Mouse (Mus musculus) midbrain, embryonic 14.5 days (tissue): Measurements from ENCODE around the gene E130308A19Rik. TPM values are rescaled to one million over a fixed set of nuclear protein-coding genes. Genes with fewer than 3 reads are reported as not detected.

Source experiments
- ATAC-seq: fragments of 200-750 bp; cut with Nextera tagmentation; 2 replicates; pipeline ENCODE4 v1.8.0; 2017; ENCODE audit warnings: moderate number of reproducible peaks, moderate library complexity; ENCODE audit not compliant: low FRiP score, low TSS enrichment
- DNase-seq: peaks from one replicate; pipeline ENCODE4 v3.0.0-alpha.2; 2015
- H3K27ac ChIP-seq: fragments of 300-500 bp; sonication (generic); replicated peaks from 2 replicates; pipeline ENCODE4 v1.5.1; 2014; ENCODE audit warnings: mild to moderate bottlenecking, low read depth, low read length, moderate library complexity
- H3K27me3 ChIP-seq: fragments of 300-500 bp; sonication (generic); 2 replicates; pipeline ENCODE4 v1.6.1; 2014; ENCODE audit warnings: low read length, control low read depth, mixed read lengths; ENCODE audit not compliant: control insufficient read depth, insufficient read depth
- H3K36me3 ChIP-seq: fragments of 300-500 bp; sonication (generic); 2 replicates; pipeline ENCODE4 v1.6.1; 2014; ENCODE audit warnings: low read length, control low read depth; ENCODE audit not compliant: control insufficient read depth, insufficient read depth
- H3K4me1 ChIP-seq: fragments of 300-500 bp; sonication (generic); 2 replicates; pipeline ENCODE4 v1.6.1; 2014; ENCODE audit warnings: mild to moderate bottlenecking, antibody characterized with exemption, low read length, control low read depth; ENCODE audit not compliant: control insufficient read depth, insufficient read depth
- H3K4me2 ChIP-seq: fragments of 300-500 bp; sonication (generic); 2 replicates; pipeline ENCODE4 v1.6.1; 2014; ENCODE audit warnings: mild to moderate bottlenecking, low read length, moderate library complexity
- H3K4me3 ChIP-seq: fragments of 300-500 bp; sonication (generic); replicated peaks from 2 replicates; pipeline ENCODE4 v1.5.1; 2014; ENCODE audit warnings: low read depth, low read length
- H3K9ac ChIP-seq: fragments of 300-500 bp; sonication (generic); replicated peaks from 2 replicates; pipeline ENCODE4 v1.6.1; 2014; ENCODE audit warnings: mild to moderate bottlenecking, low read length, moderate library complexity
- H3K9me3 ChIP-seq: fragments of 300-500 bp; sonication (generic); 2 replicates; pipeline ENCODE4 v1.6.1; 2016; ENCODE audit warnings: low read length, control low read depth, mixed read lengths; ENCODE audit not compliant: control insufficient read depth
- WGBS: fragments of 180-500 bp; shearing (Covaris S2); extraction: QIAGEN DNeasy Blood & Tissue Kit; methylation state at CpG from one replicate; pipeline ENCODE4 v1.1.7; 2014; 5-methylcytosine and 5-hydroxymethylcytosine counted together
- polyA plus RNA-seq: library from polyadenylated mRNA; unstranded; fragments of >200 nt; fragmentation: Nextera tagmentation; extraction: Ambion mirVana; gene quantifications from 2 replicates; pipeline ENCODE4 v1.2.1, GENCODE M21; 2014

E130308A19Rik gene
- polyA plus RNA-seq, 1 experiment from 2014 or later, result 62.2 TPM

GRCm38 (mm10) chr4:59709321-59709720, 83.3 kb downstream of the E130308A19Rik start:
- 80% methylated on average over 5 of the region's 5 CpGs for WGBS
- H3K4me3 ChIP-seq, result no peak overlapping the region
- ATAC-seq (no peak), DNase-seq (no peak)
- no peaks in the 10 kb centered on the region for H3K27me3 ChIP-seq
- no peak overlapping the region for H3K27ac ChIP-seq
- H3K9ac ChIP-seq, result no peak overlapping the region
- H3K9me3 ChIP-seq, result no peaks in the 10 kb centered on the region
- H3K4me1 ChIP-seq, result peaks cover 7% of the 10 kb centered on the region; the same call in 1 of the 2 replicates
- H3K4me2 ChIP-seq, result no peak overlapping the region
- H3K36me3 ChIP-seq, result no peaks in the 10 kb centered on the region

- ATAC-seq, result peak; percentile 37; the same call in 1 of the 2 replicates
- no peak overlapping the region for H3K27ac ChIP-seq
- H3K4me2 ChIP-seq, result no peak overlapping the region
- H3K4me3 ChIP-seq, result no peak overlapping the region
- DNase-seq, result peak; percentile 42
- H3K9ac ChIP-seq, result no peak overlapping the region
- H3K36me3 ChIP-seq, result no peaks in the 10 kb centered on the region
- 43% methylated on average over 8 of the region's 8 CpGs for WGBS
- H3K4me1 ChIP-seq, result peaks cover 16% of the 10 kb centered on the region; the same call in 1 of the 2 replicates
- no peaks in the 10 kb centered on the region for H3K9me3 ChIP-seq
- no peaks in the 10 kb centered on the region for H3K27me3 ChIP-seq
Measured at GRCm38 (mm10) chr4:59710736-59711389, 84.9 kb downstream of the E130308A19Rik start.

DNA sequence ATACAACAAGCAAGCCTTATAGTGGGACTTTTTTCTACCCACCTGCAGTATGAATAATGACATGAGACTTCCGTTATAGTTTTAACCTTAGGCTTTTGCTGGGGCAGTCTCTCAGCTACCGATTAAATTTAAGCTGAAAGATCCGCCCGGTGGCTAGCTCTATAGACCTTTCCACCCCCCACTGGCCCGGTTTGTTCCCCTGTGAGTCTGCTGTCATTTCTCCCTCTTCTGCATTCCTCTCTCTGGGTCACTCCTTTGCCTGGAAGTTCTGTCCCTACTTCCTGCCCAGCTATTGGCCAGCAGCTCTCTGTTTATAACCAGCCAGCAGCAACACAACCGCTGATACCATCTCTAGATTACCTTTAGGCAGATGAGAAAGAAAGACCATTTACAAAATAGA, 86.4 kb downstream of the E130308A19Rik start:
- Histone ChIP-seq H3K27me3 (no peaks in the 10 kb centered on the region), H3K9me3 (no peaks in the 10 kb centered on the region), H3K4me2 (no peak overlapping the region), H3K36me3 (no peaks in the 10 kb centered on the region), H3K4me3 (no peak overlapping the region), H3K27ac (no peak overlapping the region), H3K9ac (no peak overlapping the region), H3K4me1 (peaks cover 22% of the 10 kb centered on the region; the same call in 1 of the 2 replicates)
- DNase-seq, result no peak
- WGBS, result 36% methylated on average over 6 of the region's 6 CpGs
- no peak for ATAC-seq

GRCm38 (mm10) chr4:59712955-59713354, 86.9 kb downstream of the E130308A19Rik start:
- Histone ChIP-seq H3K36me3 (no peaks in the 10 kb centered on the region), H3K4me3 (no peak overlapping the region), H3K9me3 (no peaks in the 10 kb centered on the region), H3K4me2 (no peak overlapping the region), H3K27me3 (no peaks in the 10 kb centered on the region), H3K4me1 (peaks cover 22% of the 10 kb centered on the region; the same call in 1 of the 2 replicates), H3K27ac (no peak overlapping the region), H3K9ac (no peak overlapping the region)
- 79% methylated on average over 2 of the region's 2 CpGs for WGBS
- DNase-seq, result no peak
- ATAC-seq, result no peak

DNA sequence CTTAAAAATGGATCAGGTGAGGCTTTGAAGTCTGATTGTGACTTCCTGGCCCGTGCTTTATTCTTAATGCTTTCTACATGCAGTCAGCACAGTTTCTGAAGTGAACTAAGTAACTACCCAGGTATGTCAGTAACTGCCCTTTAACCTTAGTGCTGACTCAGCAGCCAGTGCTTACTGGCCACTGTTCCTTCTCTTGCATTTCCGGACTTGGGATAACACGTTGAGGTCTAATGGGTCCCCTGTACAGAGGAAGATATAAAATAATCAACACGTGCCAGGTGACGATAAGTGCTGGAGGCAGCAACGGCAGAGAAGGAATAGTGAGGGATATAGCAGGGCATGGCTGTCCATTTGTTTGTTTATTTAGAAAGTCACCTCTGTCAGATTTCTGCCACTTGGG, 88.5 kb downstream of the E130308A19Rik start:
- no peaks in the 10 kb centered on the region for H3K27me3 ChIP-seq
- no peak overlapping the region for H3K27ac ChIP-seq
- H3K4me1 ChIP-seq, result peaks cover 22% of the 10 kb centered on the region; the same call in 1 of the 2 replicates
- ATAC-seq (no peak), DNase-seq (no peak)
- H3K36me3 ChIP-seq, result no peaks in the 10 kb centered on the region
- 77% methylated on average over 6 of the region's 6 CpGs for WGBS
- H3K4me2 ChIP-seq, result no peak overlapping the region
- H3K9ac ChIP-seq, result no peak overlapping the region
- no peak overlapping the region for H3K4me3 ChIP-seq
- H3K9me3 ChIP-seq, result no peaks in the 10 kb centered on the region

GRCm38 (mm10) chr4:59714926-59715325, 88.9 kb downstream of the E130308A19Rik start:
- H3K27ac ChIP-seq, result no peak overlapping the region
- no peak overlapping the region for H3K9ac ChIP-seq
- DNase-seq (no peak), ATAC-seq (no peak)
- 47% methylated on average over 7 of the region's 7 CpGs for WGBS
- no peak overlapping the region for H3K4me3 ChIP-seq
- no peak overlapping the region for H3K4me2 ChIP-seq
- H3K27me3 ChIP-seq, result no peaks in the 10 kb centered on the region
- H3K9me3 ChIP-seq, result no peaks in the 10 kb centered on the region
- peaks cover 2% of the 10 kb centered on the region; the same call in 1 of the 2 replicates for H3K36me3 ChIP-seq
- peaks cover 22% of the 10 kb centered on the region; the same call in 1 of the 2 replicates for H3K4me1 ChIP-seq

DNA sequence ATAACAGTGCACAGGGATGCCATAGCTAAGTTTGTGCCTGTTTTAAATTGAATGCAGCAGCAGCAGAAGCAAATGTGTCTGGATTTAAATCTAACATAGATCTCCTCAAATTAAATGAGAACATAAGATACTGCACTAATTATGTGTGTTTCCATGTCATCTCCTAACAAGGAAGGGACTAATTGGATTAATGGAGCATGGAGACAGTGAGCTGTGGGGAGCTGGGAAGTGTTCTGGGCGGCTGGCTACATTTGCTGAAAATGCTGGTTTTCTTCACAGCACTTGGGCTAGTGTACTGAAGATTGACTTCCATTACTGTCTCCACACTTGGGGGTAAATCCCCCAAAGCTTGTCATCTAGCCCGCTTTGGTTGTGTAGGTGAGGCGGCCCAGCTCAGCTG, 89.5 kb downstream of the E130308A19Rik start:
- Histone ChIP-seq H3K27ac (no peak overlapping the region), H3K4me3 (no peak overlapping the region), H3K36me3 (peaks cover 7% of the 10 kb centered on the region; the same call in 1 of the 2 replicates), H3K9ac (no peak overlapping the region), H3K4me2 (no peak overlapping the region), H3K9me3 (no peaks in the 10 kb centered on the region), H3K27me3 (no peaks in the 10 kb centered on the region), H3K4me1 (peaks cover 22% of the 10 kb centered on the region; the same call in 1 of the 2 replicates)
- 54% methylated on average over 3 of the region's 3 CpGs for WGBS
- DNase-seq (no peak), ATAC-seq (no peak)

DNA sequence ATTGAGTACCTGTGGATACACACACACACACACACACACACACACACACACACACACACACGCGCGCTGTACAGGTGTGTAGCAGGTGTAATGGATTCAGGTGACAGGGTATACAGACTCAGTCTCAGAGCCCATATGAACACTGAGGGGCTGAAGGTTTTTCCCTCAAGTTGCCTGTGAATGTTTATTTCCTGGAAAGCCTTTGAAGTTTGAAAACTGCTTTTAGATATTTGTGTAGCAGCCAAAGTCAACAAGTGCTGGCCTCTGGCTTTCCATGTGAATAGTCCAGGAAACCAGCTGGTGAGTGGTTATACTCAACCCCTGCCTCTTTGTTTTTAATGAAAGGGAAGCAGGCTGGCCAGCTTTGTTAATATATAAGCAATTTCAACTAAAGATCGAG, 91.3 kb downstream of the E130308A19Rik start:
- Histone ChIP-seq H3K36me3 (peaks cover 7% of the 10 kb centered on the region; the same call in 1 of the 2 replicates), H3K9me3 (no peaks in the 10 kb centered on the region), H3K9ac (no peak overlapping the region), H3K4me3 (no peak overlapping the region), H3K27me3 (no peaks in the 10 kb centered on the region), H3K4me2 (no peak overlapping the region), H3K27ac (no peak overlapping the region), H3K4me1 (peaks cover 22% of the 10 kb centered on the region; the same call in 1 of the 2 replicates)
- WGBS, result 94% methylated on average over 4 of the region's 4 CpGs
- DNase-seq (no peak), ATAC-seq (no peak)

GRCm38 (mm10) chr4:59718542-59718941, 92.5 kb downstream of the E130308A19Rik start:
- H3K9me3 ChIP-seq, result no peaks in the 10 kb centered on the region
- 91% methylated on average over 8 of the region's 8 CpGs for WGBS

More at GRCm38 (mm10) chr4:59718542-59718941, 92.5 kb downstream of the E130308A19Rik start:
- Histone ChIP-seq H3K9ac (no peak overlapping the region), H3K4me1 (peaks cover 19% of the 10 kb centered on the region; the same call in 1 of the 2 replicates), H3K4me2 (no peak overlapping the region), H3K27me3 (no peaks in the 10 kb centered on the region), H3K27ac (no peak overlapping the region), H3K4me3 (no peak overlapping the region), H3K36me3 (peaks cover 7% of the 10 kb centered on the region; the same call in 1 of the 2 replicates)
- DNase-seq, result no peak
- no peak for ATAC-seq
